In genomic region chr12:9580041-9580905, GRCm38 (mm10) we compare ENCODE assay signal across 8 mouse cellular contexts. TPM values are rescaled to one million over a fixed set of nuclear protein-coding genes. Genes with fewer than 3 reads are reported as not detected.
DNase-seq lines count a peak whose midpoint lies in the region; ATAC-seq and TF ChIP-seq lines count a peak whose summit lies in the region.

No protein-coding gene starts in this region.

- H3K4me3 ChIP-seq in lung, embryonic 16.5 days (ENCODE audit: low read length), result peak overlapping the region; percentile 39
- 0 out of 2 replicates have a peak overlapping the region, but pooled peaks have one; percentile 1 for H3K4me3 ChIP-seq in hindbrain, postnatal 0 days (ENCODE audit: low read length)

- no peaks in the 10 kb centered on the region for H3K9me3 ChIP-seq in lung, embryonic 16.5 days (ENCODE audit: control insufficient read depth, low read length)
- no peaks in the 10 kb centered on the region for H3K9me3 ChIP-seq in hindbrain, postnatal 0 days (ENCODE audit: low read length)

- H3K4me2 ChIP-seq in lung, embryonic 16.5 days (ENCODE audit: low read depth, low read length), result peak overlapping the region; percentile 55
- peak overlapping the region; percentile 38 for H3K4me2 ChIP-seq in hindbrain, postnatal 0 days (ENCODE audit: low read depth, low read length)

- H3K36me3 ChIP-seq in lung, embryonic 16.5 days (ENCODE audit: control insufficient read depth, insufficient read depth, low read length), result no peaks in the 10 kb centered on the region
- H3K36me3 ChIP-seq in hindbrain, postnatal 0 days (ENCODE audit: insufficient read depth, low read length), result no peaks in the 10 kb centered on the region

- H3K27me3 ChIP-seq in lung, embryonic 16.5 days (ENCODE audit: control insufficient read depth, insufficient read depth, low read depth, low read length), result peaks cover 52% of the 10 kb centered on the region
- H3K27me3 ChIP-seq in hindbrain, postnatal 0 days (ENCODE audit: insufficient read depth, low read length), result peaks cover 71% of the 10 kb centered on the region

- no peak for TF ChIP-seq CTCF in hindbrain, postnatal 0 days (IDR thresholded peaks at IDR 0.05; ENCODE audit: low read depth)

- no peak for ATAC-seq in lung, embryonic 16.5 days (ENCODE audit: low read depth)
- ATAC-seq in hindbrain, postnatal 0 days, result no peak

- peaks cover 18% of the 10 kb centered on the region for H3K4me1 ChIP-seq in lung, embryonic 16.5 days (replicated peaks; ENCODE audit: control insufficient read depth, insufficient read depth, low read length)
- no peaks in the 10 kb centered on the region for H3K4me1 ChIP-seq in hindbrain, postnatal 0 days (ENCODE audit: insufficient read depth, low read length)

- WGBS in lung, embryonic 16.5 days, result 24% methylated on average over 33 of the region's 33 CpGs
- under 1% methylated on average over 33 of the region's 33 CpGs for WGBS in hindbrain, postnatal 0 days

- DNase-seq in adrenal gland, adult 2 months, result peak; percentile 18
- DNase-seq in adrenal gland, postnatal 25 days, result no peak
- DNase-seq in lung, postnatal 25 days (ENCODE audit: low spot score), result no peak
- no peak for DNase-seq in hindbrain, postnatal 0 days (ENCODE audit: low spot score)
- peak; percentile 41 for DNase-seq in retina, embryonic 14.5 days (ENCODE audit: low spot score)
- DNase-seq in cerebellum, adult 11-12 months, result no peak
- no peak for DNase-seq in cerebellum, postnatal 25 days

- H3K9ac ChIP-seq in lung, embryonic 16.5 days (ENCODE audit: low read length), result no peak overlapping the region
- no peak overlapping the region for H3K9ac ChIP-seq in hindbrain, postnatal 0 days (replicated peaks; ENCODE audit: low read length)

- H3K27ac ChIP-seq in lung, embryonic 16.5 days (ENCODE audit: low read length), result no peak overlapping the region
- H3K27ac ChIP-seq in hindbrain, postnatal 0 days, result no peak overlapping the region

RNA-seq across cellular contexts. Expression of gene Osr1, which starts 10.4 kb away (rescaled TPM):
- total RNA-seq in adrenal gland, adult 2 months (2021), result 1 to 10 TPM; 2.7 to 4.8 TPM
- 3.5 and 9.3 TPM in 2 replicates for polyA plus RNA-seq in adrenal gland, adult 2 months (2012; rRNA removed)
- 1.0 and 2.1 TPM in 2 replicates for total RNA-seq in adrenal gland, postnatal 25 days (2021)
- 18.1 and 20.7 TPM in 2 replicates for polyA plus RNA-seq in lung, embryonic 16.5 days (2015; fragmentation: Nextera tagmentation; extraction: Ambion mirVana)
- 8.7 and 17.6 TPM in 2 replicates for total RNA-seq in hindbrain, postnatal 0 days (2014; rRNA removed)
- polyA plus RNA-seq in hindbrain, postnatal 0 days (2015; fragmentation: Nextera tagmentation; extraction: Ambion mirVana), result 7.1 and 8.5 TPM in 2 replicates

Comparison
In these comparisons a context has a peak if more than half of its experiments do, and no peak if none do; other contexts are left out.
1. DNase-seq: peak in adrenal gland, adult 2 months (single experiment) and retina, embryonic 14.5 days (single experiment); none in adrenal gland, postnatal 25 days (single experiment), lung, postnatal 25 days (single experiment), hindbrain, postnatal 0 days (single experiment), cerebellum, adult 11-12 months (single experiment) and cerebellum, postnatal 25 days (0 of 2).